In genomic region chr7:139063406-139063805, GRCm38 (mm10) we compare ENCODE assay signal across 10 mouse cellular contexts. TPM values are rescaled to one million over a fixed set of nuclear protein-coding genes. Genes with fewer than 3 reads are reported as not detected.
A peak's percentile ranks its signal among the peaks of the same experiment; 100 is the strongest.
DNase-seq lines count a peak whose midpoint lies in the region; TF ChIP-seq lines count a peak whose summit lies in the region.
"Had no signal": no experiment of that assay in that cellular context is flagged by ENCODE, and none has a peak within 500 bp of the region (broad histone marks: within the 10 kb centered on the region; RNA-seq: fewer than 3 reads in every experiment).

No protein-coding gene starts in this region.

- H3K4me3 ChIP-seq in small intestine, adult 2 months (ENCODE audit: low read depth, low read length): no peak overlapping the region
- H3K4me3 ChIP-seq: neural tube, embryonic 15.5 days had no signal

- H3K4me1 ChIP-seq in small intestine, adult 2 months (ENCODE audit: control insufficient read depth, insufficient read depth, insufficient read length, low read length): no peaks in the 10 kb centered on the region

- no peaks in the 10 kb centered on the region for H3K36me3 ChIP-seq in small intestine, adult 2 months (ENCODE audit: control insufficient read depth, insufficient read depth, low read length)

- no peaks in the 10 kb centered on the region for H3K27me3 ChIP-seq in small intestine, adult 2 months (ENCODE audit: control insufficient read depth, insufficient read depth, low read length)
- H3K27me3 ChIP-seq: neural tube, embryonic 15.5 days had no signal

- 54% methylated on average over 4 of the region's 4 CpGs for WGBS in small intestine, adult 2 months

- TF ChIP-seq POLR2A in brain, embryonic 14.5 days (IDR thresholded peaks at IDR 0.05; ENCODE audit: borderline replicate concordance, extremely low read depth, insufficient read depth, insufficient read length, poor library complexity, severe bottlenecking): no peak
- TF ChIP-seq POLR2A in small intestine, adult 2 months (IDR thresholded peaks at IDR 0.05; ENCODE audit: low read depth, low read length): no peak

- peak; percentile 34; the same call in 1 of the 2 replicates for TF ChIP-seq CTCF in brain, embryonic 14.5 days (IDR thresholded peaks at IDR 0.05; ENCODE audit: borderline replicate concordance, extremely low read depth, insufficient read depth, insufficient read length)
- peak; percentile 42; the same call in 1 of the 2 replicates for TF ChIP-seq CTCF in small intestine, adult 2 months (IDR thresholded peaks at IDR 0.05; ENCODE audit: extremely low read depth, insufficient read length, insufficient replicate concordance, low read depth, low read length)

- DNase-seq in kidney, adult 9 months: peak; percentile 6
- DNase-seq in kidney, postnatal 14 days: no peak
- DNase-seq in thymus, postnatal 14 days: peak; percentile 7
- DNase-seq in thymus, postnatal 25 days: no peak
- no peak for DNase-seq in brain, embryonic 14.5 days (ENCODE audit: low read depth)
- DNase-seq in neural tube, embryonic 10.5 days (ENCODE audit: extremely low spot score, low spot score): no peak
- no peak for DNase-seq in adrenal gland, adult 2 months
- DNase-seq: heart, postnatal 4 days had no signal

- no peak overlapping the region for H3K27ac ChIP-seq in small intestine, adult 2 months (ENCODE audit: insufficient read depth, low read depth, low read length)
- H3K27ac ChIP-seq: neural tube, embryonic 15.5 days had no signal

RNA-seq across cellular contexts. Expression of gene Dpysl4, which starts 22.4 kb away (rescaled TPM):
- 192 and 195 TPM in 2 replicates for polyA plus RNA-seq in brain, embryonic 14.5 days (2012; rRNA removed)
- polyA plus RNA-seq in small intestine, adult 2 months (2012; rRNA removed): 0.58 and 0.65 TPM in 2 replicates
- 1 to 10 TPM; 1.4 to 2.8 TPM for total RNA-seq in adrenal gland, adult 2 months (2021)
- polyA plus RNA-seq in adrenal gland, adult 2 months (2012; rRNA removed): 0.67 and 0.73 TPM in 2 replicates

Comparison
In these comparisons a context has a peak if more than half of its experiments do, and no peak if none do; other contexts are left out.
1. DNase-seq: peak in kidney, adult 9 months (single experiment) and thymus, postnatal 14 days (single experiment); none in kidney, postnatal 14 days (single experiment), thymus, postnatal 25 days (single experiment), brain, embryonic 14.5 days (single experiment), neural tube, embryonic 10.5 days (single experiment) and adrenal gland, adult 2 months (single experiment).
2. RNA of gene Dpysl4, which starts 22.4 kb away (polyA plus RNA-seq): 192 to 195 TPM in brain, embryonic 14.5 days; 0.67 to 0.73 TPM in adrenal gland, adult 2 months and 0.58 to 0.65 TPM in small intestine, adult 2 months; every median in the first group is over 100 times any median in the second.